Mouse (Mus musculus): ENCODE data around the gene Psen2. TPM values are rescaled to one million over a fixed set of nuclear protein-coding genes. Genes with fewer than 3 reads are reported as not detected.

The Psen2 gene
- total and polyA plus RNA-seq, 3 experiments, result 23.4 to 46.1 (median 45.3) TPM

DNA sequence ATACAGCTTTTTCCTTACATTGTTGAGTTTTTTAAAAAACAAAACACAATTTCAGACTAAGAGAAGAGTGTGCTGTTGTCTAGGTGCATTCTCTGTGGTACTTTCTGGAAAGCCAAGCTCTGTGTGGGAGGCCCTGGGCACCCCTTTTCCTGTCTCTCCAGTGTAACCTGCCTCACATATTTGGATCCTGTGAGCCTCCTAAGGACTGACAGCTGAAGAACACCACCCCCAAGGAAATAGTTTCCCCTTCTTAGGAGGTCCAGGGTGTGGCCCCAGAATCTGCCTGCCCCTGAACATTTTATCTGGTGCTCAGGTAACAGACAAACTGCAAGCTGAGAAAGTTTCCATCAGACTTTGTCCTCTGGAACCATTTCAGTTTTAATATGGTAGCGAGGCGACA, 5.8 kb upstream of the Psen2 start:
- Histone ChIP-seq H3K27ac (ENCODE audit: insufficient read depth, low read depth) (no peak overlapping the region), H3K36me3 (replicated peaks in 1 of 2; ENCODE audit: control insufficient read depth in 1 of 2, insufficient read depth in 1 of 2, low read length in 1 of 2) (no peaks in the 10 kb centered on the region), H3K9me3 (replicated peaks; ENCODE audit: low read length) (no peaks in the 10 kb centered on the region), H3K79me2 (replicated peaks; ENCODE audit: control insufficient read depth, extremely low read depth, insufficient read depth, poor library complexity, severe bottlenecking) (no peaks in the 10 kb centered on the region), H3K27me3 (replicated peaks) (no peaks in the 10 kb centered on the region), H3K4me3 (replicated peaks in 1 of 3; ENCODE audit: low read depth in 2 of 3, low read length in 2 of 3, poor library complexity in 1 of 3) (no peak overlapping the region), H3K4me1 (ENCODE audit: control insufficient read depth in 1 of 2, insufficient read depth in 2 of 2) (peaks cover 5 to 32% of the 10 kb centered on the region in 2 experiments), H3K4me2 (ENCODE audit: insufficient read depth, low read depth, poor library complexity, severe bottlenecking) (no peak overlapping the region), H3K9ac (ENCODE audit: insufficient read depth, low read depth) (no peak overlapping the region)
- in situ Hi-C loops (cut with MboI; ENCODE audit: low pct_ligation_motif_present, low pct_unique_long_range_greater_than_20kb, low sequenced_read_pairs), result loop anchor here (25.0 kb wide), 2 partner anchors 268 to 493 kb away; no protein-coding TSS in a partner anchor
- dilution Hi-C loops (cut with MboI; ENCODE audit: extremely low pct_ligation_motif_present, extremely low pct_unique_long_range_greater_than_20kb, low sequenced_read_pairs), result no loop called here
- no peak for DNase-seq (ENCODE audit: extremely low read depth)
- TF ChIP-seq ZNF384 (IDR thresholded peaks at IDR 0.05; ENCODE audit: low read depth, low read length), result no peak
- TF ChIP-seq CHD2 (IDR thresholded peaks at IDR 0.05; ENCODE audit: low read length), result 0 out of 2 replicates have a peak, but pooled peaks have one; percentile 2

DNA sequence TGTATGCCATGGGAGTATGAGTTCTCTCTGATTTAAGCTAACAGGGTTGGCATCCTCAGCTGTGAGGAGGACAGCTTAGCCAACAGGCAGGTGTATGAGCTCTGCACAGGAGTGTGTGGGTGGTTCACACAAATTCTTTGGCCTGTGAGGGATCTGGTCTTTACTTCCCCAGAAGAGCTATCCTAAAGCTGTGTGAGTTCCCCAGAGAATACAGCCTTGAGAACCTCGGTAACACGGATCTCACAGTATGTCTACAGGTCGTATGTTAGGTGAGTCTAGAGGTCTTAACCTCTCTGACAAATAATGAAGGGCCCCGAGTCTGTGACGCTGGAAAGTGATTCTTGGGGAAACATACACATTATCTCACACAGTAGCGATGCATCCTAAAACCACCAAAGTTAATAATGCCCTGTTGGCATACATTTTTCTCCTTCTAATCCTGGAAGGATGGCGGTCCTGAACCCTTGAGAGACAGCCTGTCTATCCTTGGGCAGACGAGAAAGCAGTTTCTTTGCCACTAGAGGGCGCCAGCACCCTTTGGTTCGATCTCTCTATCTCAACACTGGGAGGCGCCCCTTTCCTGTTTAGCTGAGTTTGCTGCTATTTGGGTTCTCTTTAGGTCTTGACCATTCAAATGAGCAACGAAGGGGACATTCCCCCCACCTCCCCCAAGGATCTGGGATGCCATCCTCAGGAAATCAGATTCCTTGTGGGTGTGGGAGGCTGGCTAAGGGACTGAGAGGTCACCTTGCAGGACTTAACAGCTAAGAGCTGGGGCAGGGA, 5.2 kb upstream of the Psen2 start:
- Histone ChIP-seq H3K4me2 (ENCODE audit: insufficient read depth, low read depth, poor library complexity, severe bottlenecking) (0 out of 2 replicates have a peak overlapping the region, but pooled peaks have one; percentile 16), H3K9ac (ENCODE audit: insufficient read depth, low read depth) (no peak overlapping the region), H3K27me3 (replicated peaks) (no peaks in the 10 kb centered on the region), H3K79me2 (replicated peaks; ENCODE audit: control insufficient read depth, extremely low read depth, insufficient read depth, poor library complexity, severe bottlenecking) (no peaks in the 10 kb centered on the region), H3K4me3 (replicated peaks in 1 of 3; ENCODE audit: low read depth in 2 of 3, low read length in 2 of 3, poor library complexity in 1 of 3) (no peak overlapping the region), H3K9me3 (replicated peaks; ENCODE audit: low read length) (no peaks in the 10 kb centered on the region), H3K27ac (ENCODE audit: insufficient read depth, low read depth) (no peak overlapping the region), H3K4me1 (ENCODE audit: control insufficient read depth in 1 of 2, insufficient read depth in 2 of 2) (peaks cover 5 to 38% of the 10 kb centered on the region in 2 experiments), H3K36me3 (replicated peaks in 1 of 2; ENCODE audit: control insufficient read depth in 1 of 2, insufficient read depth in 1 of 2, low read length in 1 of 2) (no peaks in the 10 kb centered on the region)
- dilution Hi-C loops (cut with MboI; ENCODE audit: extremely low pct_ligation_motif_present, extremely low pct_unique_long_range_greater_than_20kb, low sequenced_read_pairs), result no loop called here
- in situ Hi-C loops (cut with MboI; ENCODE audit: low pct_ligation_motif_present, low pct_unique_long_range_greater_than_20kb, low sequenced_read_pairs), result loop anchor here (25.0 kb wide), 2 partner anchors 269 to 494 kb away; no protein-coding TSS in a partner anchor
- DNase-seq (ENCODE audit: extremely low read depth), result peak; percentile 92
- TF ChIP-seq TBP (conservative IDR thresholded peaks at IDR 0.05; ENCODE audit: low read depth, low read length) (no peak), ETS1 (conservative IDR thresholded peaks at IDR 0.05; ENCODE audit: low read depth, low read length) (peak; percentile 34; the same call in 1 of the 2 replicates), IRF4 (IDR thresholded peaks at IDR 0.05; ENCODE audit: low read depth, low read length) (peak; percentile 78), HCFC1 (IDR thresholded peaks at IDR 0.05; ENCODE audit: low read depth, low read length) (no peak), UBTF (IDR thresholded peaks at IDR 0.05; ENCODE audit: low read depth, low read length) (no peak), CTCF (conservative IDR thresholded peaks at IDR 0.05 in 1 of 2, IDR thresholded peaks at IDR 0.05 in 1 of 2; ENCODE audit: low read depth in 2 of 2, low read length in 2 of 2) (peak; percentile 50 to 100), ZC3H11A (IDR thresholded peaks at IDR 0.05; ENCODE audit: low read depth, low read length) (peak; percentile 100), JUN (IDR thresholded peaks at IDR 0.05; ENCODE audit: insufficient read depth, low read depth, low read length) (no peak), POLR2AphosphoS2 (IDR thresholded peaks at IDR 0.05; ENCODE audit: low read depth, low read length) (no peak), MAFK (IDR thresholded peaks at IDR 0.05; ENCODE audit: insufficient replicate concordance, low read length) (peak; percentile 70; the same call in 1 of the 2 replicates), ZNF384 (IDR thresholded peaks at IDR 0.05; ENCODE audit: low read depth, low read length) (peak; percentile 73), MAZ (IDR thresholded peaks at IDR 0.05; ENCODE audit: low read depth, low read length) (peak; percentile 86; the same call in 1 of the 2 replicates), POLR2A (IDR thresholded peaks at IDR 0.05; ENCODE audit: low read depth, low read length) (no peak), MXI1 (IDR thresholded peaks at IDR 0.05; ENCODE audit: low read depth, low read length) (peak; percentile 66), RCOR1 (conservative IDR thresholded peaks at IDR 0.05; ENCODE audit: low read depth, low read length) (peak; percentile 66; the same call in 1 of the 2 replicates), KAT2A (IDR thresholded peaks at IDR 0.05; ENCODE audit: insufficient replicate concordance, low read length) (no peak), NELFE (IDR thresholded peaks at IDR 0.05; ENCODE audit: low read depth, low read length) (peak; percentile 94; the same call in 1 of the 2 replicates), BHLHE40 (IDR thresholded peaks at IDR 0.05; ENCODE audit: low read depth, low read length) (peak; percentile 40; the same call in 1 of the 2 replicates), USF1 (IDR thresholded peaks at IDR 0.05; ENCODE audit: low read depth, low read length) (no peak), E2F4 (IDR thresholded peaks at IDR 0.05; ENCODE audit: insufficient replicate concordance, low read depth, low read length) (no peak; the same call in 1 of the 2 replicates), CHD2 (IDR thresholded peaks at IDR 0.05; ENCODE audit: low read length) (0 out of 2 replicates have a peak, but pooled peaks have one; percentile 9), USF2 (conservative IDR thresholded peaks at IDR 0.05; ENCODE audit: low read depth, low read length) (no peak), SMC3 (IDR thresholded peaks at IDR 0.05; ENCODE audit: low read depth, low read length) (peak; percentile 100), ELF1 (IDR thresholded peaks at IDR 0.05; ENCODE audit: low read depth, low read length) (peak; percentile 58; the same call in 1 of the 2 replicates), MEF2A (IDR thresholded peaks at IDR 0.05; ENCODE audit: borderline replicate concordance, low read depth, low read length) (peak; percentile 80; the same call in 1 of the 2 replicates), MYC (IDR thresholded peaks at IDR 0.05; ENCODE audit: low read depth, low read length) (0 out of 2 replicates have a peak, but pooled peaks have one; percentile 45), ZKSCAN1 (IDR thresholded peaks at IDR 0.05; ENCODE audit: borderline replicate concordance, low read depth, low read length) (no peak), TCF12 (IDR thresholded peaks at IDR 0.05; ENCODE audit: low read depth, low read length) (peak; percentile 47; the same call in 1 of the 2 replicates), CHD1 (IDR thresholded peaks at IDR 0.05; ENCODE audit: low read depth, low read length) (no peak)

Data from CH12.LX (cell line).